Mouse (Mus musculus): ENCODE results near the gene Wdr66.

Gene Wdr66

GRCm38 (mm10) chr5:123362911-123363310, 111.0 kb downstream of the Wdr66 start:
- no peak for DNase-seq (ENCODE audit: low spot score)

DNA sequence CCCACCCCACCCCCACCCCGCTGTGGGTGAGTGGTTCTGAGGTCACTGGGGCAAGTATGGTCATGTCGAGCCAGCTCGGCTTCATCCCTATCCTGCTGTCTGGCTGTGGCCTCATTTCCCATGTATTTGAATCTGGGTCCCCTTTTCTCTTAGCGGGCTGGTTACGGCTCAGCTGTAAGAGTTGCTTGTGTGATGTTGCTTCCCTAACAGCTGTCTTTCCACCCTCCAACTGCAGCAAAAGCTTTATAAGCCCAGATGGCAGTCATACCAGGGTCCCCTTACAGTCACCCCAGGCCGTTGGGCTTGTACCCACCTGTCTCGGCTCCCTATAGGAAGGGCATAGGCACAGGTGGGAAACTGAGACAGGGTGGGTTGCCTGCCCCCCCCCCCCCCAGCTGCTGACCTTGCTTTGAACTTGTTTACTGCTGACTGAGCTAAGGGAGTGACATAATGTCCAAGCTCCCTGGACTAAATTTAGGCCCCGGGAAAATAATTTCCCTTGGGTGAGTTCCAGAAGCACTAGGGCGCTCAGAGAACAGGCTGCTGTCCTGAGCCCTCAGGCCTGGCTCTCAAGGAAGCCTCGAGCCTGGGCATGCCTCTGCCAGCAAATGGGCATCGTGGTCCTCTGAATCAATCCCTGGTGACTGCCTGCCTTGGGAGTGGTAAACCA, 112.5 kb downstream of the Wdr66 start:
- no peak for DNase-seq (ENCODE audit: low spot score)

DNA sequence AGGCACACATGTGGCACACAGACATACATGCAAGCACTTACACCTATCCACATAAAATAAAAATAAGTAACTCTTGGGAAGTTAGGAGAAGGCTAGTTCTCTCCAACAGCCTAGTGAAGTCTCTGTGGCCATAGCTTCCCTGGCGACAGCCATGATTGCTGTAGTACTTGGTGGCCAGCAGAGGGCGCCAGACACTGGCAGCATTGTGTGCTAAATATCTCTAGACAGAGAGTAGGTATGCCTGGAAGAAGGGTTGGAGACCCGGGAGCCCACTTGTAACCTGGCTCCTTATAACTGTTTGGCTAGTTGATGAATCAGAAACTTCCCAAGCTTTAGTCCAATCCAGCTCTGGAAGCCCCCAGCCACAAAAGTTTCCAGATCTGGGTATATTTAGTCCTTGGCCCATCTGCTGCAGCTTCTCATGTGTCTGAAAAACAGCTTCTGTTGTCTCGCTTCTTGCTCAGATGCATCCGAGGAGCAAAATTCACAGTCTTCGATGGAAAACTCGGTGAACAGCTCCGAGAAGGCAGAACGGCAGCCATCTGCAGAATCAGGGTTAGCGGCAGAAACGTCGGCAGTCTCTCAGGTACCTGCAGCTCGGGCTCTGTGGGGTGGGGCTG, 117.1 kb downstream of the Wdr66 start:
- peak; percentile 57 for DNase-seq (ENCODE audit: low spot score)

DNA sequence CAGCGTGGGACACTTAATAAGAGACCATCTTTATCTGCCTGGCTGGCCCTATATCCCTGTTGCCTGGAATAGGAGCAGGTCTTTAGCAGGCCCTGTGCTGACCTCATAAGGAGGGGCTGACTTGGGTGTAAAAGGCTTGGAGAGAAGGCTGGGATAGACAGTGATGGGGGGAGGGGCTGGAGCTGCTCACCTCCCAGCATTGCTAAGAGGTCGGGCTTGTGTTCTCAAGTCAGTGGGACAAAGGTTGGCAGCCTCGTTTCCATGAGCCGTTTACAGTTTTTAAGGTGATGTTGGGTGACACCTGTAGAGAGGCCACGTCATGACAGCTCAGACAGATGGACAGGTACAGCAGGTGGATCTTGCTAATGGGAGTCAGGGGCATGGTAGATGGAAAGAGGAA, 118.1 kb downstream of the Wdr66 start:
- no peak for DNase-seq (ENCODE audit: low spot score)

- no peak for DNase-seq (ENCODE audit: low spot score)
Measured at GRCm38 (mm10) chr5:123375262-123375661, 123.4 kb downstream of the Wdr66 start.

DNA sequence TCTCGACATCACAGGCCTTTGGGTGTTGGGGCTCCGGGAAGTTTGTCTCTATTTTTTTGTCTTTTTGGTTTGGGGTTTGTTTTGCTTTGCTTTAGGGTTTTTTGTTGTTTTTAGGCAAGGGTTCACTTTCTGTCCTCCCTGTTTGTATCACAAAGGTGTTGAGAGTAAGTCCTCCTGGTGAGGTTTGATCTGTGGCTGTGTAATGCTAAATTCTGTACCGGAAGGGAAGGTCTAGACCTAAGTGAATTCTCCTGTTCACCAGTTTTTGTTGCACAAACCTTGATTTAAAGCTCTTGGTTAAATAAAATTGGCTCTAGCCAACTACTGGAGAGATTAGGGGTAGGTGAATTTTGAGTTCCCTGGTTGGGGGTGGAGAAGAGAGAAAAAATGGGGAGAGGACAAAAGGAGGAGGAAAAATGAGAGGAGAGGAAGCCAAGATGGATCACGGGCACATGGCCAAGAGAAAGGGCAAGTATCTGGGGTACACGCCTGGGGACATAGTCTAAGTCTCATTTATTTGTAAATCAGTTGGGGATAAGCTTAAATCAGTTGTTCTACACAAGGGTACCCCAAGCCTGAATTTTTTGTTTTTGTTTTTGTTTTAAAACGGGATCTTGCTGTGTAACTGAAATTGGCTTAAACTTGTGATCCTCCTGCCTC, 124.0 kb downstream of the Wdr66 start:
- no peak for DNase-seq (ENCODE audit: low spot score)

GRCm38 (mm10) chr5:123376569-123376968, 124.7 kb downstream of the Wdr66 start:
- DNase-seq (ENCODE audit: low spot score): peak; percentile 64

Measured in MN1 (cell line).